Mouse (Mus musculus) lung, postnatal 0 days (tissue): ENCODE measurements around the gene Acsl1. TPM values are rescaled to one million over a fixed set of nuclear protein-coding genes. Genes with fewer than 3 reads are reported as not detected.

Source experiments
- ATAC-seq: fragments of 200-750 bp; cut with Nextera tagmentation; 2 replicates; pipeline ENCODE4 v1.8.0; 2017; ENCODE audit warnings: moderate library complexity
- DNase-seq: peaks from one replicate; pipeline ENCODE4 v3.0.0-alpha.2; 2016; ENCODE audit warnings: low spot score
- H3K27ac ChIP-seq: fragments of 300-500 bp; sonication (generic); 2 replicates; pipeline ENCODE4 v1.5.1; 2014; ENCODE audit warnings: antibody characterized with exemption, mild to moderate bottlenecking, low read length, mixed read lengths
- H3K27me3 ChIP-seq: fragments of 300-500 bp; sonication (generic); replicated peaks from 2 replicates; pipeline ENCODE4 v1.6.1; 2014; ENCODE audit warnings: low read length, mixed read lengths; ENCODE audit not compliant: insufficient read depth
- H3K36me3 ChIP-seq: fragments of 300-500 bp; sonication (generic); 2 replicates; pipeline ENCODE4 v1.6.1; 2014; ENCODE audit warnings: low read length, mixed read lengths; ENCODE audit not compliant: insufficient read depth
- H3K4me1 ChIP-seq: fragments of 300-500 bp; sonication (generic); 2 replicates; pipeline ENCODE4 v1.6.1; 2014; ENCODE audit warnings: antibody characterized with exemption, low read depth, low read length, mixed read lengths; ENCODE audit not compliant: insufficient read depth
- H3K4me2 ChIP-seq: fragments of 300-500 bp; sonication (generic); replicated peaks from 2 replicates; pipeline ENCODE4 v1.6.1; 2014; ENCODE audit warnings: low read depth, mild to moderate bottlenecking, low read length, moderate library complexity, mixed read lengths
- H3K4me3 ChIP-seq: fragments of 300-500 bp; sonication (generic); 2 replicates; pipeline ENCODE4 v1.5.1; 2014; ENCODE audit warnings: low read depth, low read length
- H3K9ac ChIP-seq: fragments of 300-500 bp; sonication (generic); replicated peaks from 2 replicates; pipeline ENCODE4 v1.6.1; 2014; ENCODE audit warnings: low read depth, mild to moderate bottlenecking
- H3K9me3 ChIP-seq: fragments of 300-500 bp; sonication (generic); 2 replicates; pipeline ENCODE4 v1.6.1; 2016; ENCODE audit warnings: low read length, mixed read lengths
- CTCF ChIP-seq: IDR thresholded peaks from 2 replicates; pipeline ENCODE4 v1.5.1; 2016; ENCODE audit warnings: antibody characterized with exemption, mild to moderate bottlenecking
- EP300 ChIP-seq: IDR thresholded peaks from 2 replicates; pipeline ENCODE4 v1.6.1; 2016; ENCODE audit warnings: antibody characterized with exemption, mild to moderate bottlenecking, control low read depth
- WGBS: fragments of 180-500 bp; shearing (Covaris S2); extraction: QIAGEN DNeasy Blood & Tissue Kit; methylation state at CpG from one replicate; pipeline ENCODE4 v1.1.7; 2014; 5-methylcytosine and 5-hydroxymethylcytosine counted together
- polyA plus RNA-seq: library from polyadenylated mRNA; unstranded; fragments of >200 nt; fragmentation: Nextera tagmentation; extraction: Ambion mirVana; gene quantifications from 2 replicates; pipeline ENCODE4 v1.2.1, GENCODE M21; 2015

The Acsl1 gene
- polyA plus RNA-seq, 1 experiment from 2014 or later, result 17.4 TPM

DNA sequence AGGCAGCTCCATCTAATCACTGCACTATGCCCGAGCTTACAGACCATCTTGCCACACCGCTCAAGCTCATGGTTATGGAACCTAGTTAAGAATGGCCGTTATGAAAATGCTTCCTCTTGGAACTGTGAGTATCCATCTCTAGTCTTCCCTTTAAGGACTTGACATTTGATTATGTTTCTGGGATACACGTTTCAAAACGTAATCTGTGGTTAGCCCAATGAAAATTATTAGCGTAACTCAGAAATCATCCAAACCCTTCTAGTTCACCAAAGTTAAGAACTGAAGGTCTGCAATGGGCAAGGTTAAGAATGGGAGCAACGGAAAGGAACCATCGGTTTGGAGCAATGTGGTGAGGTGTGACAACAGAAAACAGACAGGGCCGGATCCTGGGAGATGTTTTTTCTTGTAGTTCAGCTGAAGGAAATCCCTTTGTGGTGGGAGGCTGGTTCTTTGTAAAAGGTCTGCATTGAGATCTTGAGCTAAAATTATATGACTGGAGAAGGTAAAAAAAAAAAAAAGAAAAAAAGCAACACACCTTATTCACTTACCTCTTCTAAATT, 1.2 kb downstream of the Acsl1 start:
- ATAC-seq, result no peak
- peak overlapping the region; percentile 90 for H3K4me3 ChIP-seq
- peaks cover 7% of the 10 kb centered on the region; the same call in 1 of the 2 replicates for H3K4me1 ChIP-seq
- WGBS, result 25% methylated on average over 9 of the region's 9 CpGs
- no peak overlapping the region for H3K27ac ChIP-seq
- TF ChIP-seq CTCF (no peak), EP300 (no peak)
- DNase-seq, result no peak
- H3K36me3 ChIP-seq, result no peaks in the 10 kb centered on the region
- H3K4me2 ChIP-seq, result peak overlapping the region; percentile 95
- no peaks in the 10 kb centered on the region for H3K27me3 ChIP-seq
- no peaks in the 10 kb centered on the region for H3K9me3 ChIP-seq
- H3K9ac ChIP-seq, result peak overlapping the region; percentile 82

GRCm38 (mm10) chr8:46474120-46474519, 3.3 kb downstream of the Acsl1 start:
- H3K27ac ChIP-seq, result no peak overlapping the region
- ATAC-seq (no peak), DNase-seq (no peak)
- H3K4me3 ChIP-seq, result no peak overlapping the region
- TF ChIP-seq EP300 (no peak), CTCF (no peak)
- no peaks in the 10 kb centered on the region for H3K9me3 ChIP-seq
- H3K27me3 ChIP-seq, result no peaks in the 10 kb centered on the region
- no peaks in the 10 kb centered on the region for H3K36me3 ChIP-seq
- 94% methylated on average over 3 of the region's 3 CpGs for WGBS
- H3K4me1 ChIP-seq, result peaks cover 7% of the 10 kb centered on the region; the same call in 1 of the 2 replicates
- H3K9ac ChIP-seq, result no peak overlapping the region
- H3K4me2 ChIP-seq, result no peak overlapping the region

DNA sequence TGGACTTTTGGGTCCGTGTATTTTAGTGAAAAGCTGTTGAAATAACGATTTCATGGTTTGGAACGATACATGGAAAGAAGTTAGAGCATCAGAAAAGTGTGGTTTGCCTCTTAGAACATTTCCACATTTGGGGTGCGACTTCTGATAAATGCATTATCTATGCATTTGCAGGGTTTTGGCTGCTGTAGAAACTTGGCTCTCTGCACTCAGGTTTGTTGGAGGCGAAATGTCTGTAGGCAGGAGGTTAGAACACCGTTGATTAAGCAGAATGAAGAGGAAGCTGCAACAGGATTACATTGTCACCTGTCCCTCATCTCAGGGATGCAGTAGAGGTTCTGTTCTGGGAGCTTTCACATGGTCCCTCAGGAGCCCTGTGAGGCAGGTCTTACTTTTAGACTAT, 3.8 kb downstream of the Acsl1 start:
- DNase-seq (no peak), ATAC-seq (no peak)
- WGBS, result 83% methylated on average over 6 of the region's 6 CpGs
- Histone ChIP-seq H3K27me3 (no peaks in the 10 kb centered on the region), H3K36me3 (no peaks in the 10 kb centered on the region), H3K9ac (no peak overlapping the region), H3K27ac (no peak overlapping the region), H3K4me3 (no peak overlapping the region), H3K4me1 (peaks cover 7% of the 10 kb centered on the region; the same call in 1 of the 2 replicates), H3K9me3 (no peaks in the 10 kb centered on the region), H3K4me2 (no peak overlapping the region)
- TF ChIP-seq EP300 (no peak), CTCF (no peak)

- Histone ChIP-seq H3K4me2 (no peak overlapping the region), H3K36me3 (no peaks in the 10 kb centered on the region), H3K27ac (no peak overlapping the region), H3K27me3 (no peaks in the 10 kb centered on the region), H3K9me3 (no peaks in the 10 kb centered on the region), H3K4me1 (peaks cover 12% of the 10 kb centered on the region; the same call in 1 of the 2 replicates), H3K4me3 (no peak overlapping the region), H3K9ac (no peak overlapping the region)
- TF ChIP-seq EP300, result no peak
- no peak for TF ChIP-seq CTCF
- no peak for ATAC-seq
- 67% methylated on average over 11 of the region's 11 CpGs for WGBS
- DNase-seq, result no peak
Observed at GRCm38 (mm10) chr8:46475404-46475803, 4.6 kb downstream of the Acsl1 start.

DNA sequence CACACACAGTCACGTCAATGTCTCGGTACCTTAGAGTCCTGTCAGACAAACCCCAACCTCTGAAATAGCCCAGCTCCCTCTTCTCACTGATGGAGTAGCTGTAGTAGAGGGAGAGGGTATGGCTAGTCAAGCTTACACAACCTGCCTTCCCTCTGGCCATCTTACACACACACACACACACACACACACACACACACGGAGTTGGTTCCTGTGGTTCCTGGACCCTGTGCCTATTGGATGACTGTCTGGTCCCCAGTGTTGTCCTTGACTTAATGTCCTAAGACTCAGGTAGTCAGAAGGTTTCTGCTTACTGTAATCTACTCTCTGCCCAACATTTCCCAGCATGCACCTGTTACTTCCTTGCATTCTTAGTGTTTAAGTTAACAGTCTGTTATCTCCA, 5.1 kb downstream of the Acsl1 start:
- H3K4me1 ChIP-seq, result peaks cover 12% of the 10 kb centered on the region; the same call in 1 of the 2 replicates
- no peak for DNase-seq
- no peak overlapping the region for H3K4me2 ChIP-seq
- H3K27me3 ChIP-seq, result no peaks in the 10 kb centered on the region
- WGBS, result 80% methylated on average over 3 of the region's 3 CpGs
- H3K27ac ChIP-seq, result no peak overlapping the region
- H3K9me3 ChIP-seq, result no peaks in the 10 kb centered on the region
- no peak overlapping the region for H3K9ac ChIP-seq
- H3K36me3 ChIP-seq, result no peaks in the 10 kb centered on the region
- ATAC-seq, result no peak
- H3K4me3 ChIP-seq, result no peak overlapping the region
- TF ChIP-seq CTCF, result no peak
- no peak for TF ChIP-seq EP300

GRCm38 (mm10) chr8:46477747-46478458, 7.1 kb downstream of the Acsl1 start:
- H3K36me3 ChIP-seq, result no peaks in the 10 kb centered on the region
- H3K9me3 ChIP-seq, result no peaks in the 10 kb centered on the region
- ATAC-seq (peak; percentile 70), DNase-seq (peak; percentile 80)
- WGBS, result 64% methylated on average over 9 of the region's 9 CpGs
- H3K4me2 ChIP-seq, result no peak overlapping the region
- no peaks in the 10 kb centered on the region for H3K27me3 ChIP-seq
- H3K4me1 ChIP-seq, result peaks cover 5% of the 10 kb centered on the region; the same call in 1 of the 2 replicates
- no peak for TF ChIP-seq CTCF
- no peak for TF ChIP-seq EP300
- no peak overlapping the region for H3K9ac ChIP-seq
- H3K4me3 ChIP-seq, result no peak overlapping the region
- 0 out of 2 replicates have a peak overlapping the region, but pooled peaks have one; percentile 35 for H3K27ac ChIP-seq
